Mouse (Mus musculus) gonadal fat pad, adult 2 months (tissue): Measurements from ENCODE around the gene Baz1b. TPM values are rescaled to one million over a fixed set of nuclear protein-coding genes. Genes with fewer than 3 reads are reported as not detected.

Experiments used
- DNase-seq: peaks from one replicate; pipeline ENCODE4 v3.0.0-alpha.2; 2012; ENCODE audit warnings: low read depth
- polyA plus RNA-seq: library from polyadenylated mRNA; depleted of rRNA; stranded (reverse); fragments of >200 nt; gene quantifications from 2 replicates; pipeline ENCODE4 v1.2.3, GENCODE M21; 2012; rRNA removed

Gene Baz1b
- polyA plus RNA-seq, result 17.4 and 20.9 TPM in 2 replicates

GRCm38 (mm10) chr5:135186621-135187348, at the start of gene Baz1b:
TSS of gene Baz1b (plus strand) at chr5:135187264.
- DNase-seq, result peak; percentile 75

GRCm38 (mm10) chr5:135139881-135140280, 47.2 kb upstream of the Baz1b start:
- no peak for DNase-seq

GRCm38 (mm10) chr5:135144469-135144868, 42.6 kb upstream of the Baz1b start:
- DNase-seq, result no peak

GRCm38 (mm10) chr5:135145532-135145931, 41.5 kb upstream of the Baz1b start:
- DNase-seq, result no peak

GRCm38 (mm10) chr5:135145955-135146354, 41.1 kb upstream of the Baz1b start:
- DNase-seq, result no peak

- no peak for DNase-seq
Measured at GRCm38 (mm10) chr5:135148715-135149052, 38.4 kb upstream of the Baz1b start.

GRCm38 (mm10) chr5:135149053-135149819, 37.8 kb upstream of the Baz1b start, which contains the start of gene Tbl2:
TSS of gene Tbl2 (plus strand) at chr5:135149657.
- DNase-seq, result peak; percentile 91

- no peak for DNase-seq
Measured at GRCm38 (mm10) chr5:135149820-135150178, 37.3 kb upstream of the Baz1b start.

GRCm38 (mm10) chr5:135156496-135156895, 30.6 kb upstream of the Baz1b start:
- DNase-seq, result no peak

- peak; percentile 61 for DNase-seq
Measured at GRCm38 (mm10) chr5:135161221-135161620, 25.8 kb upstream of the Baz1b start.

- no peak for DNase-seq
Measured at GRCm38 (mm10) chr5:135161650-135162049, 25.4 kb upstream of the Baz1b start.

GRCm38 (mm10) chr5:135162361-135162760, 24.7 kb upstream of the Baz1b start:
- DNase-seq, result no peak

GRCm38 (mm10) chr5:135162821-135163220, 24.2 kb upstream of the Baz1b start:
- no peak for DNase-seq

GRCm38 (mm10) chr5:135166909-135167308, 20.2 kb upstream of the Baz1b start:
- no peak for DNase-seq

GRCm38 (mm10) chr5:135167469-135167868, 19.6 kb upstream of the Baz1b start:
- DNase-seq, result no peak

- DNase-seq, result peak; percentile 57
Measured at GRCm38 (mm10) chr5:135168063-135169062, 18.7 kb upstream of the Baz1b start, which contains the start of gene Bcl7b. TSS of gene Bcl7b (plus strand) at chr5:135168283.

GRCm38 (mm10) chr5:135169479-135169878, 17.6 kb upstream of the Baz1b start:
- no peak for DNase-seq

GRCm38 (mm10) chr5:135171688-135172220, 15.3 kb upstream of the Baz1b start:
- no peak for DNase-seq

GRCm38 (mm10) chr5:135172986-135173385, 14.1 kb upstream of the Baz1b start:
- no peak for DNase-seq

- DNase-seq, result no peak
Measured at GRCm38 (mm10) chr5:135175086-135175485, 12.0 kb upstream of the Baz1b start.

GRCm38 (mm10) chr5:135178523-135178922, 8.5 kb upstream of the Baz1b start:
- DNase-seq, result no peak

GRCm38 (mm10) chr5:135178996-135179395, 8.1 kb upstream of the Baz1b start:
- no peak for DNase-seq
